Mouse (Mus musculus) natural killer cell, adult 2 months (primary cell): ENCODE results near the gene Araf.
"Not testable (repeated sequence)": the region's sequence is repeated elsewhere in the genome, so short reads cannot be mapped to it uniquely, and the experiment has no call there.

Source experiments
- DNase-seq, 2 experiments: peaks; one replicate each; pipeline ENCODE4 v3.0.0; 2022; ENCODE audit warnings: low spot score in 2 of 2

Araf gene

GRCm38 (mm10) chrX:20797681-20798080 lies at the start of gene Araf:
Gene Araf, plus strand, starts transcription at chrX:20797814.
- no peak for DNase-seq

GRCm38 (mm10) chrX:20748829-20749228 lies 48.8 kb upstream of the Araf start:
- no peak for DNase-seq

- no peak for DNase-seq
Measured at GRCm38 (mm10) chrX:20761201-20761600, 36.4 kb upstream of the Araf start.

GRCm38 (mm10) chrX:20770697-20771381 lies 26.8 kb upstream of the Araf start:
- DNase-seq: peak; percentile 77 to 80

DNA sequence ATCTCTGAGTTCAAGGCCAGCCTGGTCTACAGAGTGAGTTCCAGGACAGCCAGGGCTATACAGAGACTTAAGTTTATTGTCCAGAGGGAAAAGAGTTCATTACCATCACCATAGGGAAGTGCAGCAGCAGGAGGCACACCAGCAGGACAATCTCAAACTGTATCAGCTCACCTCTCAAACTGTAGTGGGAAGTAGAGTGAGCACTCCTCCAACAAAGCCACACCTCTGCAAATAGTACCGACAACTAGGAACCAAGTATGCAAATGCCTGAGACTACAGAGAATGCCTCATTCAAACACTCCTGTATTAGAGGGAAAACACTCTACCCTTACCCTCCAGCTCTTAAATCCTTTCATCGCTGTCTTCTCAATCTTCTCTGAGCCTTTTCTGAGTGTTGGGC lies 25.9 kb upstream of the Araf start:
- DNase-seq: no peak

DNA sequence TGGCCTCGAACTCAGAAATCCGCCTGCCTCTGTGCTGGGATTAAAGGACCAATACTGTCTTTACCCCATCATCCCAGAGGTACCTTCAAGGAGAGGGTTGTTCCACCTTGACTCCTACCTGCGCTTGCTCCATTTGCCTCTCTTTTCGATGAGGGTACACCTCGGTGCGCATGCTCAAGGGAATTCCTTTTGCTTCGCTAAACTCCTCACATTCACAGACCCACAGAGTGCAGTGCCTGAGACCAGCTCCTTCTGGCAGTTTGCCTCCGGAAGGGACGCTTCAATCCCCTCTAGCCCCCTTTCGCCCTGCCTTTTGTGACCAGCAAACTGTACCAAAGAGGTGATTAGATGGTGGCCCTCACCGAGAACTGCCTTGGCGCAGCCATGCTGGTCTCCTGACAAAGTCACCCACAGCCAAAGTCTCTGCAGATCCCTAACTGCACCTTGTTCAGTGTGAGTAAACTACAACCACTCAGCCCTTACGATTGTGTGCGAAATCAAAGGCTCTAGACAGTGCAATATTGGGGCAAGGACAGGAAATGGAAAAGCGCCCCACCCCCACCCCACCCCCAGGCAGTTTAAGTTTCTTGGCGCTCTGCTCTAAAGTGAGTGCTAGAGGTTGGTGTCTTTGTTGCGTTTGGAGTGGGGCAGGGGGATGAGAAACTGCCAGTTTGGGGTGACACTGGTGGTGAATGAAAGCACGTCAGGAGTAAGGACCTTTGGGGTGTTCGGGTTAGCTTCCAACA lies 22.2 kb upstream of the Araf start:
- no peak for DNase-seq

DNA sequence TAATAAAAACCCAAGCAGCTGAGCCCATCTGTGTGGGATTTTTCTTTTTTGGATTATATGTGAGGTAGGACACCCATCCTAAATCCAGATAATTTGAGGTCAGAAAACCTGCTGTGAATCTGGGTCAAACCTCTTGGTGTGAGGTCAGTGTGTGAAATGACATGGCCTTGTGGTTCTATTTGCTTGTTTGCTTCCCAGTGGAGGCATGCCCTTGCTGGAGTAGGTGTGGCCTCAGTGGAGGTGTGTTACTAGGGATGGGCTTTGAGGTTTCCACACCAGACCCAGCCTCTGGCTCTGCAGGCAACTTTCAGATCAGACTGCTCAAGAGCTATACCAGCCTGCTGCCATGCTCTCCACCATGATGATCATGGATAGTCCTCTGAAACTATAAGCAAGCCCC lies 20.0 kb upstream of the Araf start:
- DNase-seq: no peak

DNA sequence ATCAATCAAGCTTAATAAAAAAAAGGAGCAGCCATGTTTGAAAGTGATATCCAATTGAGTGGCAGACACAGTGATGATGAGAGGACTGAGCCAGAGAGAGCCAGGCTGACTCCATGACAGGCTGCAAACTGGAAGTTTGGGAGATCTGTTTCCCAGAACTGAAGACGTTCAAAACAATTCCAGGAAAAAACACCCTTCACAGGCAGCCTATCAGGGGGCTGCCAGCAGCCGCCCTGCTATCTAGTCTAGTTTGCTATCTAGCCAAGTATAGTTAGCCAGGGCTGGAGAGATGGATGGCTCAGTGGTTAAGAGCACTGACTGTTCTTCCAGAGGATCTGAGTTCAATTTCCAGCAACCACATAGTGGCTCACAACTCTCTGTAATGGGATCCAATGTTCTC lies 10.3 kb upstream of the Araf start:
- DNase-seq: no peak

GRCm38 (mm10) chrX:20792417-20792816 lies 5.2 kb upstream of the Araf start:
- DNase-seq: no peak

- DNase-seq: no peak
Measured at GRCm38 (mm10) chrX:20793230-20793629, 4.4 kb upstream of the Araf start.

GRCm38 (mm10) chrX:20794229-20794628 lies 3.4 kb upstream of the Araf start:
- DNase-seq: no peak

- peak; percentile 68 to 79 for DNase-seq
Measured at GRCm38 (mm10) chrX:20798141-20798796, 655 bp downstream of the Araf start.

GRCm38 (mm10) chrX:20798797-20799147 lies 1.2 kb downstream of the Araf start:
- DNase-seq: peak in 1 of 2 experiments; percentile 0

DNA sequence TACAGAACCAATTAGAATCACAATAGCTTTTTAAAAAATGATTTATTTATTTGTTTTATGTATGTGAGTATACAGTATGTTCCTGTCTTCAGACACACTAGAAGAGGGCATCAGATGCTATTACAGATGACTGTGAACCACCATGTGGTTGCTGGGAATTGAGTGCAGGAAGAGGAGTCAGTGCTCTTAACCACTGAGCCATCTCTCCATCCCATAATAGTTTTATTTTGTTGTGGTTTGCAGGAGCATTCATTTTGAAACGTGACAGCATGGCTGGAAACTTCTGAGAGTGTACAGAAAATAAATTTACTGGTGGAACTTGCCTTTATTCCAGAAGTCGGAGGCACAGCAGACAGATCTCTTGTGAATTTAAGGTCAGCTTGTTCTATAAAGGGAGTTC lies 3.8 kb downstream of the Araf start:
- DNase-seq: no peak

GRCm38 (mm10) chrX:20804301-20804700 lies 6.7 kb downstream of the Araf start:
- DNase-seq: not testable (repeated sequence)

- no peak for DNase-seq
Measured at GRCm38 (mm10) chrX:20806295-20806694, 8.7 kb downstream of the Araf start.

DNA sequence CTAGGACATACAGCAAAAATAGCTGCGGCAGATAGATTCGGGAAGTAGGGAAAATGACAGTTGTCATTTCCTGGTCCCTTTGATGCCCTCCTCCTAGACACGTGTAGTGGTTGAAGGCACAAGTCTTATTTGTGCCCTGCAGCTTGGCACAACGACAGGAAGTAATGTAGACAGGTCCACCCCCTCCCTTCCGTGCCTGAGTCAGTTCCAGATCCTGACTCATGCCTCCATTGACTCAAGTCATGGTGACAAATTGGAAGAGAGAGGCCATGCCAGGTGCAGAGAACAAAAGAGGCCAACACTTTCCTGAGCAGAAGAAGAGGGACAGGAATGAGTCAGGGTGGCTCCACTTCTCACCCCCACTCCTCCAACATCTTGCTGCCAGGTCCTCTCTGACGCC lies 19.4 kb downstream of the Araf start:
- DNase-seq: peak; percentile 4 to 5

- peak; percentile 70 to 82 for DNase-seq
Measured at GRCm38 (mm10) chrX:20819204-20819628, 21.6 kb downstream of the Araf start.

DNA sequence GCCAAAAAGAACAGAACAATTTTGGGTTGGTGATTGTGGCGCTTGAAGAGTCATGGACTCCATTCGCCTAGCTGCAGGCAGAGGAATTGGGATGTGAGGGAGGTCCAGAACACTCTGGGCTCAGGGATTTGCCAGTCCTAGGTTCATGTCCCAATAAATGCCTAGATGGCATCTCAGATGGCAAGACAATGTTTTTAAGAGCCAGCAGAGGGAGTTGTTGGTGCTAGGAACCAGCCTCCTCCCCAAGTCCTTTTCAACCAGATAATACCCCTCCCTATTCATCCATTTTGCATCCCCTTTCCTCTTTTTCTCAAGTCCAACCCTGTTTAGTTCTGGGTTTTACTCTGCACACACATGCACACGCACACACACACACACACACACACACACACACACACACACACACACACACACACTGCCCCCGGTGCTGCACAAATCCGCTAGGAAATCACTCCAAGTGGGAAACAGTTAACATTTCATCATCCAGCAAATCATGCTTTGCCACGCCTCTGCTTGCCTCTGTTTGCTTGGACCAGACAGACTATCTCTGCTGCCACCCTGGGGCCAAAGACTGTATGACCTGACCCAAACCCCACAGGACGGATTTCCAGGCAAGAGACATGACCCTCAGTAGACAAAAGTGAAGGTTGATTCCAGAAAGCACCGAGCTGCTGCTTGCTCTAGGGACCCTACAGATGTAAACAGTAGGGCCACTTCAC lies 22.3 kb downstream of the Araf start:
- DNase-seq: peak; percentile 35 to 43

GRCm38 (mm10) chrX:20828934-20829333 lies 31.3 kb downstream of the Araf start:
- no peak for DNase-seq

DNA sequence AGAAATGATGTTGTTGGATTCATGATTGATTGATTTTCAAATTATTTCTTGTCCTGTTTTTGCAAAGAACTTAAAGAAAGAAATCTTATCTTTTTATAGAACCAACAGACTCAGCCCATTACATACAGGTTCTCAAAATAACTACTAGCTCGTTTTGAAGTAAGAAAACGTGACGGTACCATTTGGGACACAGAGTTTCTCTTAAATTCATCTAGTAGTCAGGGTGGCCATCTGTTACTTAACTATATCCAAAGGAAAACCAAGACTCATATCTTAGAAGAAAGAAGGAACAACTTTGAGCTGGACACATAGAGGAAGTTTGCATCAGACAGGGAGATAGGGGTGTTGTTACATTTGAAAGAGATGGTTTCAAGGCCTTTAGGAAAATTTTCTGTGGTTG lies 49.6 kb downstream of the Araf start:
- no peak for DNase-seq

DNA sequence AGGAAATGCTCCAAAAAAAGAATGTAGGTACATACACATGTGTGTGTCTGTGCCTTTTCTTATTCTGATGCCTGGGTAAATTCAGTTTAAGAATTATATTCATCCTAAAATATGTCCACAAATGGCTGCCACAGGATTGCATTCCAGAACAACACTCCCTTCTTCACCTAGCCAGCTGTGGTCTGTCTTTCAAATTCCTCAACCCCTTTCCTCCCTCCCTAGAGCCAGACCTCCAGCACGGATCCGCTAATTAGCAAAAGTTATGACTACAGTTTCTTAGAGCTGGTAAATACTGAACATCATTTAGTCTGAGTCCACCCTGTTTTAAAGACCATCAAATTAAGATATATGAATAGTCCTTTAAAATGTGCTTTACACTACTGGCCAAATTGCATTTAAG lies 50.2 kb downstream of the Araf start:
- DNase-seq: no peak
